Mouse (Mus musculus): ENCODE results near the gene Cnot10. TPM values are rescaled to one million over a fixed set of nuclear protein-coding genes. Genes with fewer than 3 reads are reported as not detected.

Gene Cnot10
- polyA plus RNA-seq, 1 experiment from 2014 or later, result 57.8 TPM

DNA sequence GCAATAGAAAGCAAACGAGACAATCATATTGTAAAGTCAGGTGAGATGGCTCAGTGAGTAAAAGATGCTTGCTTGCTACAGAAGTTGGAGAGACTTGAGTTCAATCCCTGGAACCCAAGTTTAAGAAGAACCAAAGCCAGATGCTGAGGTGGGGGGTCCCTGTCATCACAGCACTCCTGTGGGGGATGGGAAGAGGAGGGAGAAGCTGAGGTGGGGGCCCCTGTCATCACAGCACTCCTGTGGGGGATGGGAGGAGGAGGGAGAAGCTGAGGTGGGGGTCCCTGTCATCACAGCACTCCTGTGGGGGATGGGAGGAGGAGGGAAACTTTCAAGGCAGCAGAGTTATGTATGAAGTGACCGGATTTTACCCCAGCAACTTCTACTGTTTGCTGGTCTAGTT, 33.6 kb upstream of the Cnot10 start:
- Histone ChIP-seq H3K4me3 (replicated peaks; ENCODE audit: low read length) (no peak overlapping the region), H3K27me3 (ENCODE audit: control insufficient read depth, insufficient read depth, low read length) (0 out of 2 replicates have a peak, but pooled peaks cover 5% of the 10 kb centered on the region), H3K9ac (ENCODE audit: low read length) (no peak overlapping the region), H3K27ac (ENCODE audit: low read length) (no peak overlapping the region), H3K4me2 (ENCODE audit: low read depth, low read length) (no peak overlapping the region), H3K4me1 (ENCODE audit: control insufficient read depth, insufficient read depth, low read length) (peaks cover 5% of the 10 kb centered on the region; the same call in 1 of the 2 replicates), H3K9me3 (replicated peaks; ENCODE audit: control insufficient read depth, low read length) (peaks cover 5% of the 10 kb centered on the region; the same call in 1 of the 2 replicates), H3K36me3 (ENCODE audit: control insufficient read depth, insufficient read depth, low read length) (no peaks in the 10 kb centered on the region)
- WGBS, result 45% methylated on average over 2 of the region's 2 CpGs
- no peak for ATAC-seq (ENCODE audit: insufficient read depth, low FRiP score)

DNA sequence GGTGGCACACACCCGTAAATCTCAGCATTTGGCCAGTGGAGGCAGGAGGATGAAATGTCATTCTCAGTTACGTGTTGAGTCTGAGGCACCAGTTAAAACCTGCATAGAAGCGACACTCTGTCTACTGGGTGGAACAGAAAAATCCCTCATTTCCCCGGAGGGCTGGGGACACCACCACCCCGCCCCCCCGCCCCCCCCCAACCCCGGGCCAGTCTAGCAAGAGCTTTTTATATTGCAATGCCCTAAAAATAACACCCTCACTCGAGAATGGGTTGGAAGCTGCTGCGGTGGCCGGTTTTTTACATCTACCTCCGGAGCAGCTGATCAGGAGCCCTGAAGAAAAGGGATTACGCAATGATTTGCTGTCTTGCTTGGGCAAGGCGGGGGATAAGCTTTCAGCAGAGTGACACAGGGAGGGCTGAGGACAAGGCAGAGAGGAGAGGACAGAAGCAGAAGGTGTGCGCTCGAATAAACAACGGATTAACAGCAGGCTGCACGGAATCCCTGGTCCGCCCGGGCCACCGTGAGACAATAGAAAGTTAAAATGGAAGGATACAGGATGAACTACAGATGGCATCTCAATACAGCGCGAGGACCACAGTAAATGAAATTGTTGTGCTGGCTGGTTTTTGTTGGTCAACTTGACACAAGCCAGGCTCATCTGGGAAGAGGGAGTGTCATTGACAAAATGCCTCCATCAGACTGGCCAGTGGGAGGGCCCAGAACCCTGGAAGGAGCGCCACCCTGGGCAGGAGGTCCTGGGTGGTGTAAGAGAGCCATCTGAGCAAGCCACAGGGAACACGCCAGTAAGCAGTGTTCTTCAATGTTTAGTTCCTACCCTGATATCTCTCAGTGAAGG, 32.9 kb upstream of the Cnot10 start:
- Histone ChIP-seq H3K4me1 (ENCODE audit: control insufficient read depth, insufficient read depth, low read length) (peaks cover 5% of the 10 kb centered on the region; the same call in 1 of the 2 replicates), H3K27ac (ENCODE audit: low read length) (no peak overlapping the region), H3K36me3 (ENCODE audit: control insufficient read depth, insufficient read depth, low read length) (no peaks in the 10 kb centered on the region), H3K9me3 (replicated peaks; ENCODE audit: control insufficient read depth, low read length) (peaks cover 5% of the 10 kb centered on the region; the same call in 1 of the 2 replicates), H3K9ac (ENCODE audit: low read length) (peak overlapping the region; percentile 60), H3K27me3 (ENCODE audit: control insufficient read depth, insufficient read depth, low read length) (0 out of 2 replicates have a peak, but pooled peaks cover 5% of the 10 kb centered on the region), H3K4me3 (replicated peaks; ENCODE audit: low read length) (peak overlapping the region; percentile 37), H3K4me2 (ENCODE audit: low read depth, low read length) (peak overlapping the region; percentile 67)
- 4% methylated on average over 24 of the region's 24 CpGs for WGBS
- peak; percentile 33; the same call in 1 of the 2 replicates for ATAC-seq (ENCODE audit: insufficient read depth, low FRiP score)

DNA sequence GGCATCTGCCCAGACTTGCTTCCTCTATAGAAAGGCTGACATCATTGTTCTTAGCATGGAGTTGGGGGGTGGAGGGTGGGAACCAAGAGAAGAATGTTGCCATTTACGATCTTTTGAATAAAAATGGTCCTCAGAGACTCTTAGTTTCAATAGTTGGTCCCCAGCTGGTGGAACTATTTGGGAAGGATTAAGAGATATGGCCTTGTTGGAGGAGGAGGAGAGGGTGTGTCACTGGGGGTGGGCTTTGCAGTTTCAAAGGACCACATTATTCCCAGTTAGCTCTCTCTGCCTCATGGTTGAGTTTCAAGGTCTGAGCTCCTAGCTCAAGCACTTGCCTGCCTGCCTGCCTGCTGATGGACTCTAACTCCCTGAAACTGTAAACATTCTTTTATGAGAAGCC, 32.0 kb upstream of the Cnot10 start:
- no peak overlapping the region for H3K9ac ChIP-seq (ENCODE audit: low read length)
- H3K27me3 ChIP-seq (ENCODE audit: control insufficient read depth, insufficient read depth, low read length), result 0 out of 2 replicates have a peak, but pooled peaks cover 5% of the 10 kb centered on the region
- H3K4me1 ChIP-seq (ENCODE audit: control insufficient read depth, insufficient read depth, low read length), result peaks cover 5% of the 10 kb centered on the region; the same call in 1 of the 2 replicates
- no peak overlapping the region for H3K27ac ChIP-seq (ENCODE audit: low read length)
- 55% methylated on average over 1 of the region's 1 CpGs for WGBS
- peaks cover 5% of the 10 kb centered on the region; the same call in 1 of the 2 replicates for H3K9me3 ChIP-seq (replicated peaks; ENCODE audit: control insufficient read depth, low read length)
- H3K4me3 ChIP-seq (replicated peaks; ENCODE audit: low read length), result no peak overlapping the region
- no peak overlapping the region for H3K4me2 ChIP-seq (ENCODE audit: low read depth, low read length)
- ATAC-seq (ENCODE audit: insufficient read depth, low FRiP score), result no peak
- no peaks in the 10 kb centered on the region for H3K36me3 ChIP-seq (ENCODE audit: control insufficient read depth, insufficient read depth, low read length)

DNA sequence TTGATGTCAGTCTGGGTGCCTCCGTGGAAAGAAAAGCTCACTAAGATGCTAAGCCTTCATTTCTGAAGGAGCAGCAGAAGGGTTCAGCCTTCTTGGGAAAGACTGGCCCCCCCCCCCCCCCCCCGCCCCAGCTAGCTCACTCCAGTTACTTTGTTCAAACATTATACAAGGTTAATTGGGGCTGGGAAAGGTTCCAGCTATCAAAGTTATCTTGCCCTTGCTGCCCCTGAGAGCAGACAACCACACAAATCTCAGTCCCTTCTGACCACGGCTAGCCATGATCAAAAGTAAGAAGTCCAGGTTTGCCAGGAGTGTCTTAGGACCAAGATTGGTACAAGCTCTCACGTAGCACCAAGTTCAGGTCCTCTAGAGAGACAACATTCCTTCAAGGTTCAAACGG, 29.0 kb upstream of the Cnot10 start:
- Histone ChIP-seq H3K27me3 (ENCODE audit: control insufficient read depth, insufficient read depth, low read length) (0 out of 2 replicates have a peak, but pooled peaks cover 5% of the 10 kb centered on the region), H3K36me3 (ENCODE audit: control insufficient read depth, insufficient read depth, low read length) (no peaks in the 10 kb centered on the region), H3K27ac (ENCODE audit: low read length) (no peak overlapping the region), H3K9ac (ENCODE audit: low read length) (no peak overlapping the region), H3K4me2 (ENCODE audit: low read depth, low read length) (no peak overlapping the region), H3K9me3 (replicated peaks; ENCODE audit: control insufficient read depth, low read length) (peaks cover 5% of the 10 kb centered on the region; the same call in 1 of the 2 replicates), H3K4me1 (ENCODE audit: control insufficient read depth, insufficient read depth, low read length) (peaks cover 5% of the 10 kb centered on the region; the same call in 1 of the 2 replicates), H3K4me3 (replicated peaks; ENCODE audit: low read length) (no peak overlapping the region)
- no peak for ATAC-seq (ENCODE audit: insufficient read depth, low FRiP score)
- 60% methylated on average over 4 of the region's 5 CpGs for WGBS

GRCm38 (mm10) chr9:114668047-114668446, 28.1 kb upstream of the Cnot10 start:
- Histone ChIP-seq H3K4me2 (ENCODE audit: low read depth, low read length) (no peak overlapping the region), H3K4me1 (ENCODE audit: control insufficient read depth, insufficient read depth, low read length) (peaks cover 2% of the 10 kb centered on the region; the same call in 1 of the 2 replicates), H3K4me3 (replicated peaks; ENCODE audit: low read length) (no peak overlapping the region), H3K27me3 (ENCODE audit: control insufficient read depth, insufficient read depth, low read length) (no peaks in the 10 kb centered on the region), H3K9ac (ENCODE audit: low read length) (no peak overlapping the region), H3K9me3 (replicated peaks; ENCODE audit: control insufficient read depth, low read length) (peaks cover 5% of the 10 kb centered on the region; the same call in 1 of the 2 replicates), H3K36me3 (ENCODE audit: control insufficient read depth, insufficient read depth, low read length) (no peaks in the 10 kb centered on the region), H3K27ac (ENCODE audit: low read length) (no peak overlapping the region)
- 75% methylated on average over 4 of the region's 4 CpGs for WGBS
- no peak for ATAC-seq (ENCODE audit: insufficient read depth, low FRiP score)

DNA sequence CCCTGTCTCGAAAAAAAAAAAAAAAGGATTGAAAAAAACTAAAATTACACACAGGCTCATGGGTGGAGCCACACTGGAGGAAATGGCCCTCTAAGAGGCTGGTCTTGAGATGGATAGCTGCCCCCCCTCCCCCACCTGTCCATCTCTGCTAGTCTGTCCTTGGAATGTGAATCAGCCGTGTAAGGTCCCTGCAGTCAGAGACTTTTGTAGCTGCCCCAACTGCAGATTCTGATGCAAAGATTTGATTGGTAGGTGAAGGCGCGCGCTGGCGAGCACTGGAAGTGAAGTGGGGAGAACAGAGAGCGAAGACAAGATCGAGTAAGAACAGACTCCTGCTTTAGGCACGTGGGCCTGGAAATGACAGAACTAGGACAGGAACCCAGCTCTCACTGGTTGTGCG, 26.9 kb upstream of the Cnot10 start:
- Histone ChIP-seq H3K27ac (ENCODE audit: low read length) (no peak overlapping the region), H3K4me2 (ENCODE audit: low read depth, low read length) (no peak overlapping the region), H3K4me1 (ENCODE audit: control insufficient read depth, insufficient read depth, low read length) (no peaks in the 10 kb centered on the region), H3K9me3 (replicated peaks; ENCODE audit: control insufficient read depth, low read length) (peaks cover 2% of the 10 kb centered on the region; the same call in 1 of the 2 replicates), H3K27me3 (ENCODE audit: control insufficient read depth, insufficient read depth, low read length) (no peaks in the 10 kb centered on the region), H3K9ac (ENCODE audit: low read length) (no peak overlapping the region), H3K4me3 (replicated peaks; ENCODE audit: low read length) (no peak overlapping the region), H3K36me3 (ENCODE audit: control insufficient read depth, insufficient read depth, low read length) (no peaks in the 10 kb centered on the region)
- 84% methylated on average over 10 of the region's 10 CpGs for WGBS
- no peak for ATAC-seq (ENCODE audit: insufficient read depth, low FRiP score)

DNA sequence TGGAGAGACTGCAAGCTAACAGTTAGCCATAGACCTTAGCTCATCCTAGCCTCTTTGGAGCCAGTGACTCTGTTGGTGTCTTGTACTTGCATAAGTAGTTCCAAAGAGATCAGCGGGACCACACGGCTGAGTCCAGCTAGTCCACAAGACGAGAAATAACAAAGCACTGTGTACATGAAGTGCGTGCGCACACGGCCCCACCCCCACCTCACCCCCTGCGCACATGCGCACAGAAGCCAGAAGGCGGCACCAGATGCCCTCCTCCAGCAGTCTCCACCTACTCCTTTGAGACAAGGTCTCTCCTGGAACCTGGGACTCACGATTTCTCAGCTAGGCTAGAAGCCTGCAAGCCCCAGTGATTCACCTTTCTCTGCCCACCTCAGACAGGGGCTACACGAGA, 23.8 kb upstream of the Cnot10 start:
- H3K9ac ChIP-seq (ENCODE audit: low read length), result no peak overlapping the region
- H3K9me3 ChIP-seq (replicated peaks; ENCODE audit: control insufficient read depth, low read length), result no peaks in the 10 kb centered on the region
- no peak overlapping the region for H3K4me3 ChIP-seq (replicated peaks; ENCODE audit: low read length)
- ATAC-seq (ENCODE audit: insufficient read depth, low FRiP score), result no peak
- no peak overlapping the region for H3K4me2 ChIP-seq (ENCODE audit: low read depth, low read length)
- H3K36me3 ChIP-seq (ENCODE audit: control insufficient read depth, insufficient read depth, low read length), result no peaks in the 10 kb centered on the region
- WGBS, result 83% methylated on average over 11 of the region's 11 CpGs
- no peaks in the 10 kb centered on the region for H3K27me3 ChIP-seq (ENCODE audit: control insufficient read depth, insufficient read depth, low read length)
- no peak overlapping the region for H3K27ac ChIP-seq (ENCODE audit: low read length)
- no peaks in the 10 kb centered on the region for H3K4me1 ChIP-seq (ENCODE audit: control insufficient read depth, insufficient read depth, low read length)

DNA sequence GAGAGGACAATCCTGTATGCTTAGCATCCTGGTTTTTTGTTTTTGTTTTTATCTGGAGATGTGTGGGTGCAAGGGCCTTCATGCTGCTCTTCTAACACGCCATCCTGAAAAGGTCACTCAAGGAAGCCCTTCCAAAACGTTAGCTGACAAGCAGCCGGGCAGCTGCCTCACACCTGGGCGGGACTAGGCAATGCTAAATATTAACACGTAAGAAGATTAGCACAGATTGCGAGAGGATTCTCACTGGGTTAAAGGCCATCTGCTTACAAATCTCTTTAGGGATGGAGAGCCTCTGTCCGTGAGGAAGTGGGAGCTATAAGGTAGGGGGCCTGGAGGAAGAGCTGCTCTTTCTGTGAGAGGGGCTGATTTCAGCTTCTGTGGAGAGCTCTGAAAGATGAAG, 22.0 kb upstream of the Cnot10 start:
- WGBS, result 28% methylated on average over 7 of the region's 7 CpGs
- Histone ChIP-seq H3K4me3 (replicated peaks; ENCODE audit: low read length) (no peak overlapping the region), H3K36me3 (ENCODE audit: control insufficient read depth, insufficient read depth, low read length) (no peaks in the 10 kb centered on the region), H3K4me2 (ENCODE audit: low read depth, low read length) (no peak overlapping the region), H3K9ac (ENCODE audit: low read length) (no peak overlapping the region), H3K27me3 (ENCODE audit: control insufficient read depth, insufficient read depth, low read length) (no peaks in the 10 kb centered on the region), H3K9me3 (replicated peaks; ENCODE audit: control insufficient read depth, low read length) (no peaks in the 10 kb centered on the region), H3K4me1 (ENCODE audit: control insufficient read depth, insufficient read depth, low read length) (no peaks in the 10 kb centered on the region), H3K27ac (ENCODE audit: low read length) (no peak overlapping the region)
- ATAC-seq (ENCODE audit: insufficient read depth, low FRiP score), result no peak

DNA sequence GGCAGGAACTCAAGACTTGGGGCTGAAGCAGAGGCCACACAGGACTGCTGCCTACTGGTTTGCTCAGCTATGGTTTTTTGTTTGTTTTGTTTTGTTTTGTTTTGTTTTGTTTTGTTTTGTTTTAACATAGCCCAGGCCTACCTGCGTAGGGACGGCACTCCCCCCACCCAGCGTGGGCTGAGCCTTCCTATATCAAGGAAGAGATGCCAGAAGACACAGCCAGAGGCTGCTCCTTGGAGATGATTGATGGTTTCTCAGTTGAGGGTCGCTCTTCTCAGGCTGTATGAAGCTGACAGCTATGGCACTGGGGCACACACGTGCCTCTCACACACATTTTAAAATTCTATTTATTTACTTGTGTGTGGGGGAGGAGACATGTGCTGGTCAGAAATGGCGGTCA, 21.0 kb upstream of the Cnot10 start:
- Histone ChIP-seq H3K27ac (ENCODE audit: low read length) (no peak overlapping the region), H3K27me3 (ENCODE audit: control insufficient read depth, insufficient read depth, low read length) (no peaks in the 10 kb centered on the region), H3K9ac (ENCODE audit: low read length) (no peak overlapping the region), H3K4me3 (replicated peaks; ENCODE audit: low read length) (no peak overlapping the region), H3K4me2 (ENCODE audit: low read depth, low read length) (no peak overlapping the region), H3K9me3 (replicated peaks; ENCODE audit: control insufficient read depth, low read length) (no peaks in the 10 kb centered on the region), H3K36me3 (ENCODE audit: control insufficient read depth, insufficient read depth, low read length) (no peaks in the 10 kb centered on the region), H3K4me1 (ENCODE audit: control insufficient read depth, insufficient read depth, low read length) (no peaks in the 10 kb centered on the region)
- no peak for ATAC-seq (ENCODE audit: insufficient read depth, low FRiP score)
- 58% methylated on average over 6 of the region's 6 CpGs for WGBS
